Mouse (Mus musculus) G1E-ER4 (cell line): ENCODE data around the gene Cnot2. TPM values are rescaled to one million over a fixed set of nuclear protein-coding genes. Genes with fewer than 3 reads are reported as not detected.

Experiments used
- GATA1 ChIP-seq: IDR thresholded peaks from one replicate; pipeline ENCODE4 v1.8.0; 2012; ENCODE audit warnings: low read length, inconsistent platforms
- polyA plus RNA-seq: library from polyadenylated mRNA; stranded (reverse); fragments of >175 nt; gene quantifications from 2 replicates; pipeline ENCODE4 v1.2.3, GENCODE M21; 2012

Cnot2 gene
- polyA plus RNA-seq = 4.6 and 6.1 TPM in 2 replicates

DNA sequence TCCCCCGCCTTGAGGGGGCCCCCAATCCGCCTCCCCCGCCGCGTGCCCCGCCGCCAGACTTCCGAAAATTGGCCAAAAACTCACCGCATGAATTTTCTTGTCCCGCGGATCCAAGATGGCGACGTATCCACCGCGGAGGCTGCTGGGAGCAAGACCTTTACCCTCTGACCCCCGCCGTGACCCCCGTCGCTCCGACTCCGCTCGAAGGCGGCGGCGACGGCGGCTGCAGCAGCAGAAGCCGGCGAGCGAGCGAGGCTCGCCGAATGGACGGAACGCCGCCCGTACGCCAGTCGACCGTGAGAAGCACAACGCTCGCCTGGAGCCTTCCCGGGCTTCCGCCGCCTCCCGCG is at the start of gene Cnot2:
TSS of gene Cnot2 (minus strand) at position 143 of the 350 bp plus-strand sequence.
- TF ChIP-seq GATA1 = no peak

- TF ChIP-seq GATA1 = no peak
Measured at GRCm38 (mm10) chr10:116628926-116629325, 47.6 kb upstream of the Cnot2 start.

- TF ChIP-seq GATA1 = no peak
Measured at GRCm38 (mm10) chr10:116626009-116626408, 44.7 kb upstream of the Cnot2 start.

DNA sequence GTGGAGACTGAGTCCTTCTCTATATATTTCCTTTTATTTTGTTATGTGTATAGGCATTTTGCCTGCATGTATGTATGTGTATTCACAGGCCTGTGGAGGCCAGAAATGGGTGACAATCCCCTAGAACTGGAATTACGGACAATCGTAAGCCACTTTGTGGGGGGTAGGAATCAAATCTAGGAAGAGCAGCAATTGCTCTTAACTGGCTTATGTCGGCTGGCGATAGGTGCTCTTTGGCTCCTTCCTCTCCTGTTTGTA is 23.5 kb upstream of the Cnot2 start:
- no peak for TF ChIP-seq GATA1

GRCm38 (mm10) chr10:116604081-116604904 is 23.0 kb upstream of the Cnot2 start:
- TF ChIP-seq GATA1 = no peak

GRCm38 (mm10) chr10:116599056-116599850 is 17.9 kb upstream of the Cnot2 start:
- TF ChIP-seq GATA1 = no peak

GRCm38 (mm10) chr10:116582738-116583137 is 1.4 kb upstream of the Cnot2 start:
- TF ChIP-seq GATA1 = no peak

DNA sequence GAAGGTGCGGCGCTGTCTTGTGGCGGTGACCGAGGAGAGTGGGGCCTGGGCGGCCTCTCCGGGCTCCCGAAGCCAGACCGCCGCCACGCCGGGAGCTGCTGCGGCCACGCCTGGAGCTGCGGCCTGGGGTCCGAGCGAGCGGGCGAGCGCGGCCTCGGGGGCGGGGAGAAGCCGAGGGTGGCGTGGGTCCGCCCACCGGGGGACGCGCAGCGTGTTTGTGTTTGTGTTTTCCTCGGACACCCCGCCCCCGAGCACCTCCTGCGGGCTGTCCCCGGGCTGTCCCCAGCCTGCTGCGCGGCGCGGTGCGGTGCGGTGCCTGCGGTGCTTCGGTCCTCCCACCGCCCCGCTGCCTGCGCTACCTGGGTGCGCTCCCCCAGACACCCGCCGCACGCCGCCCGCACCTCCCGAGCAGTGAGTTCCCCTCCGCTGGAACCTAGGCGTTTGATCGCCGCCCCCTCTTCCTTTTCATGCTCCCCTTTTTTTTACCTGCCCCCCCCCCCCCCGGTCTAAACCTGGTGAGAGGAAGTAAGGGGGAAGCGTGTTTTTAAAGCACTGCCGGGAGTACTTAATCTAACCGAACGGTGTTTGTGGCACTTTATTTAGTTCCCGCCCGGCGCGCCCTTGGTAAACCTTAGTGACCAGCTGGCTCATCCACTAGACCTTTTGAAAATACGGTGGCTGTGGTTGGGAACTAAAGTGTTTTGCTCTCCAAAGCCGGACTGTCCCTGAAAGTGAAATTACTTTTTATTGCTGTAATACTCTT is 589 bp upstream of the Cnot2 start:
- TF ChIP-seq GATA1 = no peak

DNA sequence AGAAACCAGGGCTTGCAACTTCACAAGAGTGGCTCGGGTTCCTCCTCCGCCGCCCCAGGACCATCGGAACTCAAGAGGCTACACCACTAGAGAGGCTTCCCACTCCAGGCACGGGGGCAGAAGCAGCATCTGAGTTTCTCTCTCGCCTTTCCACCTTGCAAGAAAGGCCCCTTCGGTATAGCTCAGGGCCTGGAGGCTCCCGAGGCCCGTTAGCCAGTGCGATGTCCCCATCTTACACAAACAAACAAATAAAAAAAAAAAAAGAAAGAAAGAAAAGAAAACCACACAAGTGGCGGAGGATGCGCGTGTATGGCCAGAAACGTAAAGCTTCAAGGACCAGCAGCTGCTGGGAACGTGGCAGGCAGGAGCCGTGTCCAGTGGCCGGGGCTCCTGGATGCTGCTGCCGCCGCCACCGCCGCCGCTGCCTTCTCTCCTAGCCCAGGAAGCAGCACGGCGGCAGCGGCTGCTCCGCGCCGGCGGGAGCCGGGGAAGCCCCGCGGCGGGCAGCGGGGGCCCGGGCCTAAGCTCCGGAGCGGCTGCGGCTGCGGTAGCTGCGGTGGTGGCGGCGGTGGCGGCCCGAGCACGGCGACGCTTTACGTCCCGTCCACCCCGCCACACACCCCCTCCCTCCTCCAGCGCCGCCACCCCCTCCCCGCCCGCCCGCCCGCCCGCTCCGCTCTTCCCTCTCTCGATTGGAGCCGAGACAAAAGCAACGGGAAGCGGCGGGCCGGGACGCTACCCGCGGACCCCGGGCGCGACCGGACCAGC is 536 bp downstream of the Cnot2 start:
- TF ChIP-seq GATA1 = no peak

- TF ChIP-seq GATA1 = no peak
Measured at GRCm38 (mm10) chr10:116579478-116579877, 1.8 kb downstream of the Cnot2 start.

- no peak for TF ChIP-seq GATA1
Measured at GRCm38 (mm10) chr10:116578375-116578774, 2.9 kb downstream of the Cnot2 start.

- TF ChIP-seq GATA1 = no peak
Measured at GRCm38 (mm10) chr10:116577181-116577580, 4.1 kb downstream of the Cnot2 start.

DNA sequence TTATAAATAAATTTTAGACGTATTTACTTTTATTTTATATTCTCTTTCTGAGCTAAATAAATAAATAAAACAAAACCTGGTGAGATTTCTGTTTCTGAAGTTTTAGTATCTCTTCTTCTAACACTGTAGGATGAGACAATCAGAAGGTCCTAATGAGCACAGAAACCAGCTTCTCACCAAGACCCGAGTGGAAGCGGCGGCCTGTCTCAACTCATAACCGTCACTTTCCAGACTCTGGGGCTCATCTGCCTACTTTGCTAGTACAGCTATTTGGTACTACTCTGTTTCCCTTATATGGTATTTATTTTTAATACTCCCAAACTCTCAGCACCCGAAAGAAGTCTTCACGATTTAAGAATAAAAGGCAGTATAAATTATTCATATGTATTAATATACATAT is 10.8 kb downstream of the Cnot2 start:
- TF ChIP-seq GATA1 = no peak

DNA sequence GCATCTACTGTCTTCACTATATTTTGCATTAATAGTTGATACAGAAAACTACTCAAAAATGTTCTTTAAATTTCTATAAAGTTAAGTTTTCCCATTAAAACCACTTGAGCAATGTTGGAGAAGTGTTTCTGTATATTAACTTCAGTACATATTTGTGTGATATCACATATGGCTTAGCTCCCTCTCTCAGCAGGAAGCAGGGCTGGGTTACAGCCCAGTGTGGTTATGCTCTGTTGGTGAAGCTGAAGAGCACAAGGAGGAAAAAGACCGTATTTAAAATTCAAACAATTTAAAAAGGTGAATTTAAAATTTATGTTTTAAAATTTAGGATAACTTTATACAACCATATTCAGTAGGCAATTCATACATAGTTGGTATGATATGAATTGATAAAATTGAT is 12.8 kb downstream of the Cnot2 start:
- TF ChIP-seq GATA1 = no peak
